Mouse (Mus musculus): ENCODE measurements around the gene Farsa. TPM values are rescaled to one million over a fixed set of nuclear protein-coding genes. Genes with fewer than 3 reads are reported as not detected.
A peak's percentile ranks its signal among the peaks of the same experiment; 100 is the strongest.

Farsa gene
- 74.8 and 84.6 TPM in 2 replicates for total RNA-seq (2014; rRNA removed)
- 92.7 and 103 TPM in 2 replicates for polyA plus RNA-seq (2015; fragmentation: Nextera tagmentation; extraction: Ambion mirVana)

- no peaks in the 10 kb centered on the region; the same call in 1 of the 2 replicates for H3K4me1 ChIP-seq (ENCODE audit: insufficient read depth, low read length)
- no peak for TF ChIP-seq CTCF (IDR thresholded peaks at IDR 0.05)
- under 1% methylated on average over 39 of the region's 39 CpGs for WGBS
- ATAC-seq (ENCODE audit: low FRiP score), result peak; percentile 91
- H3K36me3 ChIP-seq (ENCODE audit: insufficient read depth, low read length), result peaks cover 20% of the 10 kb centered on the region
- H3K4me3 ChIP-seq (ENCODE audit: low read depth, low read length), result peak within 1 kb of the TSS; percentile 79
- H3K9me3 ChIP-seq (ENCODE audit: low read length), result no peaks in the 10 kb centered on the region
- peak within 1 kb of the TSS; percentile 87 for H3K4me2 ChIP-seq (ENCODE audit: low read depth, low read length, poor library complexity, severe bottlenecking)
- peak within 1 kb of the TSS; percentile 83 for H3K27ac ChIP-seq (ENCODE audit: low read depth, low read length)
- DNase-seq (ENCODE audit: low spot score), result peak; percentile 97
- no peaks in the 10 kb centered on the region for H3K27me3 ChIP-seq (ENCODE audit: insufficient read depth, low read length)
- peak within 1 kb of the TSS; percentile 68 for H3K9ac ChIP-seq (replicated peaks; ENCODE audit: low read length, poor library complexity, severe bottlenecking)
Observed at GRCm38 (mm10) chr8:84856864-84857441, at the start of gene Farsa. Gene Farsa (plus strand): TSS chr8:84856989.

GRCm38 (mm10) chr8:84809109-84809940 lies 47.5 kb upstream of the Farsa start:
- Histone ChIP-seq H3K9ac (replicated peaks; ENCODE audit: low read length, poor library complexity, severe bottlenecking) (no peak overlapping the region), H3K4me2 (ENCODE audit: low read depth, low read length, poor library complexity, severe bottlenecking) (no peak overlapping the region), H3K4me3 (ENCODE audit: low read depth, low read length) (no peak overlapping the region), H3K4me1 (ENCODE audit: insufficient read depth, low read length) (no peaks in the 10 kb centered on the region), H3K36me3 (ENCODE audit: insufficient read depth, low read length) (no peaks in the 10 kb centered on the region), H3K27ac (ENCODE audit: low read depth, low read length) (no peak overlapping the region), H3K27me3 (ENCODE audit: insufficient read depth, low read length) (0 out of 2 replicates have a peak, but pooled peaks cover 3% of the 10 kb centered on the region), H3K9me3 (ENCODE audit: low read length) (no peaks in the 10 kb centered on the region)
- ATAC-seq (ENCODE audit: low FRiP score), result no peak
- TF ChIP-seq CTCF (IDR thresholded peaks at IDR 0.05), result no peak
- WGBS, result 56% methylated on average over 12 of the region's 12 CpGs
- DNase-seq (ENCODE audit: low spot score), result no peak

DNA sequence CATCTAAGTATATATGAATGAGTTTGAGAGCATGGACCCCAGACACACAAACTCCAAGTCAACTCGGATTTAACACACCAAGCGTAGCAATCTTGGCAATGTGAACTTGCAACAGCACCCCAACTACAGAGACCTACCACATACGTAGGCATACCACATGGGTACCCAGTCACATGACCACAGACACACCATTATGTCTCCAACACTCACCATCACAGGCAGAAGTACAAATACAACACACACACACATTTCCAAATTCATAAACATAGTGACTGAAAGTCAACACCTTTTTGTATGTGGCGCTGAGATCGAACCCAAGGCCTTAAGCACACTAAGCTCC lies 46.9 kb upstream of the Farsa start:
- H3K27ac ChIP-seq (ENCODE audit: low read depth, low read length), result no peak overlapping the region
- ATAC-seq (ENCODE audit: low FRiP score) (no peak), DNase-seq (ENCODE audit: low spot score) (no peak)
- 0 out of 2 replicates have a peak, but pooled peaks cover 3% of the 10 kb centered on the region for H3K27me3 ChIP-seq (ENCODE audit: insufficient read depth, low read length)
- no peaks in the 10 kb centered on the region for H3K36me3 ChIP-seq (ENCODE audit: insufficient read depth, low read length)
- 73% methylated on average over 5 of the region's 5 CpGs for WGBS
- no peak overlapping the region for H3K4me2 ChIP-seq (ENCODE audit: low read depth, low read length, poor library complexity, severe bottlenecking)
- no peak for TF ChIP-seq CTCF (IDR thresholded peaks at IDR 0.05)
- no peaks in the 10 kb centered on the region for H3K9me3 ChIP-seq (ENCODE audit: low read length)
- H3K4me1 ChIP-seq (ENCODE audit: insufficient read depth, low read length), result no peaks in the 10 kb centered on the region
- no peak overlapping the region for H3K9ac ChIP-seq (replicated peaks; ENCODE audit: low read length, poor library complexity, severe bottlenecking)
- H3K4me3 ChIP-seq (ENCODE audit: low read depth, low read length), result no peak overlapping the region

GRCm38 (mm10) chr8:84810896-84811295 lies 45.9 kb upstream of the Farsa start:
- Histone ChIP-seq H3K4me3 (ENCODE audit: low read depth, low read length) (peak overlapping the region; percentile 40), H3K36me3 (ENCODE audit: insufficient read depth, low read length) (no peaks in the 10 kb centered on the region), H3K27ac (ENCODE audit: low read depth, low read length) (no peak overlapping the region), H3K4me1 (ENCODE audit: insufficient read depth, low read length) (no peaks in the 10 kb centered on the region), H3K9ac (replicated peaks; ENCODE audit: low read length, poor library complexity, severe bottlenecking) (peak overlapping the region; percentile 24), H3K9me3 (ENCODE audit: low read length) (no peaks in the 10 kb centered on the region), H3K27me3 (ENCODE audit: insufficient read depth, low read length) (0 out of 2 replicates have a peak, but pooled peaks cover 3% of the 10 kb centered on the region), H3K4me2 (ENCODE audit: low read depth, low read length, poor library complexity, severe bottlenecking) (peak overlapping the region; percentile 69)
- ATAC-seq (ENCODE audit: low FRiP score) (peak; percentile 84), DNase-seq (ENCODE audit: low spot score) (peak; percentile 93)
- peak; percentile 82 for TF ChIP-seq CTCF (IDR thresholded peaks at IDR 0.05)
- under 1% methylated on average over 32 of the region's 32 CpGs for WGBS

DNA sequence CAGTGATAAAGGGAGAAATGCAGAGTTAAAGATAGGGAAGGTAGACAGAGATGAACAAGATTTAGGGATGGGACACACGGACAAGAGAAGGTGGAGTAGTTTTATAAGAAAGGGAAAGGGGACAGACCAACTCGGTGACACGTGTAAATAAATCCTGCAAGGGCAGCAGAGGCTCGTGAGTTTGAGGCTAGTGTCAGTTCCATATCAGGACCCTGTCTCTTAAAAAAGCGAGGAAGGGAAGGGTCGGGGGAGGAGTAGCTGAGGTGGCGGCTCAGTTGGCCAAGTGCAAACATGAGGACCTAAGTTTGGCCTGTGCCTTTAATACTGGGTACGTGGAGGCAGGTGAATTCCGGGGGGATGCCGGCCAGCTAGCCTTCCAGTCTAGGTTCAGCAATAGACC lies 45.5 kb upstream of the Farsa start:
- DNase-seq (ENCODE audit: low spot score) (no peak), ATAC-seq (ENCODE audit: low FRiP score) (no peak)
- no peaks in the 10 kb centered on the region for H3K36me3 ChIP-seq (ENCODE audit: insufficient read depth, low read length)
- peak overlapping the region; percentile 24 for H3K9ac ChIP-seq (replicated peaks; ENCODE audit: low read length, poor library complexity, severe bottlenecking)
- peak overlapping the region; percentile 69 for H3K4me2 ChIP-seq (ENCODE audit: low read depth, low read length, poor library complexity, severe bottlenecking)
- H3K27me3 ChIP-seq (ENCODE audit: insufficient read depth, low read length), result 0 out of 2 replicates have a peak, but pooled peaks cover 3% of the 10 kb centered on the region
- peak overlapping the region; percentile 40 for H3K4me3 ChIP-seq (ENCODE audit: low read depth, low read length)
- H3K27ac ChIP-seq (ENCODE audit: low read depth, low read length), result no peak overlapping the region
- no peak for TF ChIP-seq CTCF (IDR thresholded peaks at IDR 0.05)
- 9% methylated on average over 10 of the region's 10 CpGs for WGBS
- H3K4me1 ChIP-seq (ENCODE audit: insufficient read depth, low read length), result no peaks in the 10 kb centered on the region
- H3K9me3 ChIP-seq (ENCODE audit: low read length), result no peaks in the 10 kb centered on the region

- Histone ChIP-seq H3K27me3 (ENCODE audit: insufficient read depth, low read length) (no peaks in the 10 kb centered on the region), H3K9ac (replicated peaks; ENCODE audit: low read length, poor library complexity, severe bottlenecking) (no peak overlapping the region), H3K4me3 (ENCODE audit: low read depth, low read length) (no peak overlapping the region), H3K4me1 (ENCODE audit: insufficient read depth, low read length) (no peaks in the 10 kb centered on the region), H3K4me2 (ENCODE audit: low read depth, low read length, poor library complexity, severe bottlenecking) (no peak overlapping the region), H3K36me3 (ENCODE audit: insufficient read depth, low read length) (no peaks in the 10 kb centered on the region), H3K9me3 (ENCODE audit: low read length) (no peaks in the 10 kb centered on the region), H3K27ac (ENCODE audit: low read depth, low read length) (no peak overlapping the region)
- DNase-seq (ENCODE audit: low spot score), result peak; percentile 88
- peak; percentile 92 for TF ChIP-seq CTCF (IDR thresholded peaks at IDR 0.05)
- ATAC-seq (ENCODE audit: low FRiP score), result no peak
- 2% methylated on average over 5 of the region's 5 CpGs for WGBS
Observed at GRCm38 (mm10) chr8:84813059-84813458, 43.7 kb upstream of the Farsa start.

All from midbrain, postnatal 0 days (tissue).